Mouse (Mus musculus): ENCODE data around the gene Avpr1b. TPM values are rescaled to one million over a fixed set of nuclear protein-coding genes. Genes with fewer than 3 reads are reported as not detected.

Avpr1b gene
- polyA plus RNA-seq, 1 experiment = 0.49 TPM

DNA sequence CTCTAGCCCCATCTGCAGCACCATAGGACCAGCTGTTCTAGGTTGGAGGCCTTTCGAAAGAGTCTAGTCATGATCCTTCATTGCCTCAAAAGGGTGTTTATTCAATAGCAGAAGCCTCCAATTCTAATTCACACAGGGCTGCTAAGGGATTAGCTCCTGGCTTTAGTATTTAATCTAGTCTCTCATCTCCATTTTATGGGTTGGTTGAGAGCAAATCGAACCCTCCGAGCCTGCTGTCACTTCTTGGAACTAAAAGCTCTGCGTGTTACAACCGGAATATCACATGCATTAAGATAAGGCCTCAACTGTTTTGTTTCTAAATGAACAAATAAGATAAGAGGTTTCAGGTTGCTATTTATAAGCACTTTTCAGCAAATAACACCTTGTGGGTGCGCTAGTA is 29.3 kb upstream of the Avpr1b start:
- Histone ChIP-seq H3K36me3 (ENCODE audit: control insufficient read depth, insufficient read depth, low read length, poor library complexity, severe bottlenecking) (no peaks in the 10 kb centered on the region), H3K27ac (ENCODE audit: insufficient read depth, low read length) (no peak overlapping the region)
- TF ChIP-seq CTCF (IDR thresholded peaks at IDR 0.05; ENCODE audit: low read depth, low read length) = no peak
- no peak for TF ChIP-seq EP300 (IDR thresholded peaks at IDR 0.05; ENCODE audit: insufficient read depth, low read depth, low read length)
- TF ChIP-seq POLR2A (IDR thresholded peaks at IDR 0.05; ENCODE audit: insufficient read depth, low read length) = no peak

GRCm38 (mm10) chr1:131570391-131570790 is 28.6 kb upstream of the Avpr1b start:
- no peaks in the 10 kb centered on the region for H3K36me3 ChIP-seq (ENCODE audit: control insufficient read depth, insufficient read depth, low read length, poor library complexity, severe bottlenecking)
- no peaks in the 10 kb centered on the region for H3K4me1 ChIP-seq (ENCODE audit: control insufficient read depth, insufficient read depth, low read length)
- no peak overlapping the region for H3K27ac ChIP-seq (ENCODE audit: insufficient read depth, low read length)
- TF ChIP-seq CTCF (IDR thresholded peaks at IDR 0.05; ENCODE audit: low read depth, low read length) = no peak
- no peak for TF ChIP-seq POLR2A (IDR thresholded peaks at IDR 0.05; ENCODE audit: insufficient read depth, low read length)
- no peak for TF ChIP-seq EP300 (IDR thresholded peaks at IDR 0.05; ENCODE audit: insufficient read depth, low read depth, low read length)
- H3K9me3 ChIP-seq (replicated peaks; ENCODE audit: control insufficient read depth, insufficient read depth, low read length, poor library complexity, severe bottlenecking) = no peaks in the 10 kb centered on the region
- no peaks in the 10 kb centered on the region for H3K27me3 ChIP-seq (ENCODE audit: control insufficient read depth, insufficient read depth, low read length, poor library complexity, severe bottlenecking)
- no peak overlapping the region for H3K9ac ChIP-seq (ENCODE audit: low read depth, poor library complexity, severe bottlenecking)
- no peak overlapping the region for H3K4me3 ChIP-seq (ENCODE audit: low read depth, low read length)

More for the DNA sequence above, 29.3 kb upstream of the Avpr1b start:
- Histone ChIP-seq H3K9me3 (replicated peaks; ENCODE audit: control insufficient read depth, insufficient read depth, low read length, poor library complexity, severe bottlenecking) (no peaks in the 10 kb centered on the region), H3K27me3 (ENCODE audit: control insufficient read depth, insufficient read depth, low read length, poor library complexity, severe bottlenecking) (no peaks in the 10 kb centered on the region), H3K4me1 (ENCODE audit: control insufficient read depth, insufficient read depth, low read length) (no peaks in the 10 kb centered on the region), H3K9ac (ENCODE audit: low read depth, poor library complexity, severe bottlenecking) (no peak overlapping the region), H3K4me3 (ENCODE audit: low read depth, low read length) (no peak overlapping the region)

GRCm38 (mm10) chr1:131573721-131574120 is 25.3 kb upstream of the Avpr1b start:
- Histone ChIP-seq H3K9me3 (replicated peaks; ENCODE audit: control insufficient read depth, insufficient read depth, low read length, poor library complexity, severe bottlenecking) (no peaks in the 10 kb centered on the region), H3K4me1 (ENCODE audit: control insufficient read depth, insufficient read depth, low read length) (no peaks in the 10 kb centered on the region), H3K36me3 (ENCODE audit: control insufficient read depth, insufficient read depth, low read length, poor library complexity, severe bottlenecking) (no peaks in the 10 kb centered on the region), H3K4me3 (ENCODE audit: low read depth, low read length) (no peak overlapping the region), H3K9ac (ENCODE audit: low read depth, poor library complexity, severe bottlenecking) (no peak overlapping the region), H3K27me3 (ENCODE audit: control insufficient read depth, insufficient read depth, low read length, poor library complexity, severe bottlenecking) (no peaks in the 10 kb centered on the region), H3K27ac (ENCODE audit: insufficient read depth, low read length) (no peak overlapping the region)
- no peak for TF ChIP-seq POLR2A (IDR thresholded peaks at IDR 0.05; ENCODE audit: insufficient read depth, low read length)
- TF ChIP-seq CTCF (IDR thresholded peaks at IDR 0.05; ENCODE audit: low read depth, low read length) = no peak
- TF ChIP-seq EP300 (IDR thresholded peaks at IDR 0.05; ENCODE audit: insufficient read depth, low read depth, low read length) = no peak

GRCm38 (mm10) chr1:131578943-131579680 is 19.9 kb upstream of the Avpr1b start:
- no peak overlapping the region for H3K4me3 ChIP-seq (ENCODE audit: low read depth, low read length)
- no peak overlapping the region for H3K9ac ChIP-seq (ENCODE audit: low read depth, poor library complexity, severe bottlenecking)
- H3K27me3 ChIP-seq (ENCODE audit: control insufficient read depth, insufficient read depth, low read length, poor library complexity, severe bottlenecking) = no peaks in the 10 kb centered on the region; the same call in 1 of the 2 replicates
- no peaks in the 10 kb centered on the region for H3K36me3 ChIP-seq (ENCODE audit: control insufficient read depth, insufficient read depth, low read length, poor library complexity, severe bottlenecking)
- no peaks in the 10 kb centered on the region for H3K9me3 ChIP-seq (replicated peaks; ENCODE audit: control insufficient read depth, insufficient read depth, low read length, poor library complexity, severe bottlenecking)
- no peaks in the 10 kb centered on the region for H3K4me1 ChIP-seq (ENCODE audit: control insufficient read depth, insufficient read depth, low read length)
- no peak for TF ChIP-seq EP300 (IDR thresholded peaks at IDR 0.05; ENCODE audit: insufficient read depth, low read depth, low read length)
- TF ChIP-seq POLR2A (IDR thresholded peaks at IDR 0.05; ENCODE audit: insufficient read depth, low read length) = no peak
- TF ChIP-seq CTCF (IDR thresholded peaks at IDR 0.05; ENCODE audit: low read depth, low read length) = no peak
- no peak overlapping the region for H3K27ac ChIP-seq (ENCODE audit: insufficient read depth, low read length)

DNA sequence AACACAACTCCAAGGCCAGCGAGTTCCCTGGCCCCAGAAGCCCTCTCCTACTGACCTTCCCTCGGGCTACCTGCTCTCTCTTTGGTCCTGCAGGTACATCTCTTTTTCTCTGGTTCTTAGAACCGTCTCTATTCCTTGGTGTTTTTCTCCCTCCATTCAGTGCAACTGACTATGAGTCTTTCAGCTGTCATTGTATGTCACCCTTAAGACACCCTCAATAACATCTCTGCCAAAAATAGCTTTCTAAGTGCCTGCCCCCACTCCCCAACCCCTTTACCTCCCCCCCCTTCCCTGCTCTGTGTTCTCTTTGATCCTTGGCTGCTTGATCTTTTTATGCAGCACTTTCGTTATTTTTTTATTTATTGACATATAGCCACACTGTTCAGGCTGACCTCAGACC is 18.6 kb upstream of the Avpr1b start:
- no peak overlapping the region for H3K4me3 ChIP-seq (ENCODE audit: low read depth, low read length)
- H3K36me3 ChIP-seq (ENCODE audit: control insufficient read depth, insufficient read depth, low read length, poor library complexity, severe bottlenecking) = no peaks in the 10 kb centered on the region
- TF ChIP-seq POLR2A (IDR thresholded peaks at IDR 0.05; ENCODE audit: insufficient read depth, low read length) (no peak), EP300 (IDR thresholded peaks at IDR 0.05; ENCODE audit: insufficient read depth, low read depth, low read length) (no peak), CTCF (IDR thresholded peaks at IDR 0.05; ENCODE audit: low read depth, low read length) (no peak)
- H3K27me3 ChIP-seq (ENCODE audit: control insufficient read depth, insufficient read depth, low read length, poor library complexity, severe bottlenecking) = no peaks in the 10 kb centered on the region; the same call in 1 of the 2 replicates
- H3K27ac ChIP-seq (ENCODE audit: insufficient read depth, low read length) = no peak overlapping the region
- H3K9ac ChIP-seq (ENCODE audit: low read depth, poor library complexity, severe bottlenecking) = no peak overlapping the region
- no peaks in the 10 kb centered on the region for H3K4me1 ChIP-seq (ENCODE audit: control insufficient read depth, insufficient read depth, low read length)
- no peaks in the 10 kb centered on the region for H3K9me3 ChIP-seq (replicated peaks; ENCODE audit: control insufficient read depth, insufficient read depth, low read length, poor library complexity, severe bottlenecking)

DNA sequence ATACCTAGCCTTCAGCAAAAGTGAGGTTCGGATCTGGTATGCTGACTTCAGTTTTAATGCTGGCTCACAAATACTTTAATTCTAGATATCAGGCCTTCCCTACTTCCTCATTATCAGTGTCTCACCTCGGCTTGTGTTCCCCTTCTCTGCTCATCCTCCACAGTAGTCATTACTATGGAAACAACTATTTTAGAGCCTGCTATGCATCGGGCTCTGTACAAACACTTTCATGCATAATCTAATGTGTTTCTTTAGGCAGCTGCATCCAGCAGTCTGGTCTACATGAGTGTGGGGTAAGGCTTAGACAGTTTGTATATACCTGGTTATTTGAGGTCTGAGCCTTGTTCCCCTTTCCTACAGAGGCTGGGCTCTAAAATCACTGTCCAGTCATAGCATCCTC is 15.4 kb upstream of the Avpr1b start:
- H3K9me3 ChIP-seq (replicated peaks; ENCODE audit: control insufficient read depth, insufficient read depth, low read length, poor library complexity, severe bottlenecking) = no peaks in the 10 kb centered on the region
- H3K27me3 ChIP-seq (ENCODE audit: control insufficient read depth, insufficient read depth, low read length, poor library complexity, severe bottlenecking) = no peaks in the 10 kb centered on the region; the same call in 1 of the 2 replicates
- no peak overlapping the region for H3K27ac ChIP-seq (ENCODE audit: insufficient read depth, low read length)
- TF ChIP-seq POLR2A (IDR thresholded peaks at IDR 0.05; ENCODE audit: insufficient read depth, low read length) = no peak
- no peak for TF ChIP-seq EP300 (IDR thresholded peaks at IDR 0.05; ENCODE audit: insufficient read depth, low read depth, low read length)
- TF ChIP-seq CTCF (IDR thresholded peaks at IDR 0.05; ENCODE audit: low read depth, low read length) = no peak
- no peaks in the 10 kb centered on the region for H3K4me1 ChIP-seq (ENCODE audit: control insufficient read depth, insufficient read depth, low read length)
- no peak overlapping the region for H3K4me3 ChIP-seq (ENCODE audit: low read depth, low read length)
- no peaks in the 10 kb centered on the region for H3K36me3 ChIP-seq (ENCODE audit: control insufficient read depth, insufficient read depth, low read length, poor library complexity, severe bottlenecking)
- no peak overlapping the region for H3K9ac ChIP-seq (ENCODE audit: low read depth, poor library complexity, severe bottlenecking)

Measured in ES-Bruce4 (cell line).